Mouse (Mus musculus) ES-E14 (cell line): ENCODE measurements at regions not wholly inside any gene's neighbourhood (a gene's known extent, or its start where the extent isn't known, plus 50 kb on each side); places are given as distances from the start of the nearest gene placed in this dataset.

Experiments used
- DNase-seq: peaks from one replicate; pipeline ENCODE4 v3.0.0-alpha.2; 2013; ENCODE audit warnings: low read depth, low spot score
- H3K27ac ChIP-seq: 2 replicates; pipeline ENCODE4 v1.5.1; 2012; ENCODE audit warnings: low read depth, mild to moderate bottlenecking, low read length, moderate library complexity, mixed read lengths; ENCODE audit not compliant: poor library complexity, insufficient read depth, severe bottlenecking
- H3K36me3 ChIP-seq: 2 replicates; pipeline ENCODE4 v1.6.1; 2012; ENCODE audit warnings: mild to moderate bottlenecking, low read length, moderate library complexity, mixed read lengths; ENCODE audit not compliant: control insufficient read depth, poor library complexity, insufficient read depth, severe bottlenecking
- H3K4me1 ChIP-seq, 2 experiments: fragments of 150-350 bp in 1 of 2; sonication (generic) in 1 of 2; 2 replicates each; pipeline ENCODE4 v1.6.1; 2012; ENCODE audit warnings: low read length in 2 of 2, mild to moderate bottlenecking in 1 of 2, mixed read lengths in 1 of 2; ENCODE audit not compliant: control insufficient read depth in 2 of 2, insufficient read depth in 2 of 2, poor library complexity in 1 of 2
- H3K4me3 ChIP-seq, 2 experiments: fragments of 150-350 bp in 1 of 2; sonication (generic) in 1 of 2; 2 replicates each; pipeline ENCODE4 v1.5.1; 2012; ENCODE audit warnings: low read length in 2 of 2, low read depth in 1 of 2, mild to moderate bottlenecking in 1 of 2, mixed read lengths in 1 of 2; ENCODE audit not compliant: insufficient read depth in 1 of 2, poor library complexity in 1 of 2, severe bottlenecking in 1 of 2
- H3K9ac ChIP-seq: 2 replicates; pipeline ENCODE4 v1.6.1; 2012; ENCODE audit warnings: low read depth, mild to moderate bottlenecking, low read length, mixed read lengths; ENCODE audit not compliant: poor library complexity, insufficient read depth, severe bottlenecking
- H3K9me3 ChIP-seq: fragments of 150-350 bp; sonication (generic); 2 replicates; pipeline ENCODE4 v1.6.1; 2012; ENCODE audit warnings: low read depth, mild to moderate bottlenecking, low read length; ENCODE audit not compliant: control insufficient read depth, insufficient read depth
- CHD2 ChIP-seq: IDR thresholded peaks from 2 replicates; pipeline ENCODE4 v1.6.1; 2014; ENCODE audit warnings: mild to moderate bottlenecking, low read depth, low read length, inconsistent platforms
- HCFC1 ChIP-seq: IDR thresholded peaks from 2 replicates; pipeline ENCODE4 v1.6.1; 2012; ENCODE audit warnings: low read length, inconsistent platforms, borderline replicate concordance; ENCODE audit not compliant: insufficient read depth
- MAFK ChIP-seq: IDR thresholded peaks from 2 replicates; pipeline ENCODE4 v1.6.1; 2014; ENCODE audit warnings: mild to moderate bottlenecking, low read depth, low read length, inconsistent platforms; ENCODE audit not compliant: insufficient read depth
- ZC3H11A ChIP-seq: IDR thresholded peaks from 2 replicates; pipeline ENCODE4 v1.6.1; 2012; ENCODE audit warnings: low read depth, mild to moderate bottlenecking, inconsistent platforms, low read length, borderline replicate concordance
- ZNF384 ChIP-seq: IDR thresholded peaks from 2 replicates; pipeline ENCODE4 v1.6.1; 2012; ENCODE audit warnings: low read depth, low read length, inconsistent platforms
- in situ Hi-C, 2 experiments: fragments of 600-800 bp; cut with MboI; formaldehyde crosslinking; loops; one replicate each; pipeline ENCODE4 v1.15.1; 2025; ENCODE audit warnings: low sequenced_read_pairs in 2 of 2, inconsistent platforms in 1 of 2; ENCODE audit not compliant: unreplicated experiment in 2 of 2

DNA sequence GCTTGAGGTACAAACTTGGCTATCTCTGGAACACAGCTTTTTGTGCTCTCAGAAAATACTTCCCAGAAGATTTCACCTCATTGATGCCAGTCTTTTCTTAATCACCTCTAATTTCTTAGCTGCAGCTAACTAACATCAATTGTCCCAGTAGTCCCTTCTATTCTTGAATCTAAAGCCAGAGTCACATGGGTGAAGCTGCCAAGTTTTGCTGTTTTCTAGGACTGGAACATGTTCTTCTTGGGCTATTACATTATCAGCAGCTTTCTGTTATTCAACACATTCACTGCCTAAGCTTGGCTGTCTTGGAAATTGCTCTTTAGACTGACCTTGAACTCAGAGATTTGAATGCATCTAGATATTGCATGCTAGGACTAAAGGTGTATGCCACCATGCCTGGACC is 583.9 kb downstream of the Cetn3 start:
- no peak for DNase-seq
- Histone ChIP-seq H3K4me1 (no peaks in the 10 kb centered on the region), H3K9ac (no peak overlapping the region), H3K27ac (no peak overlapping the region), H3K9me3 (no peaks in the 10 kb centered on the region), H3K36me3 (no peaks in the 10 kb centered on the region), H3K4me3 (no peak overlapping the region)
- TF ChIP-seq ZC3H11A (no peak), CHD2 (no peak), HCFC1 (no peak), ZNF384 (no peak), MAFK (no peak)
- in situ Hi-C loops = no loop called here

DNA sequence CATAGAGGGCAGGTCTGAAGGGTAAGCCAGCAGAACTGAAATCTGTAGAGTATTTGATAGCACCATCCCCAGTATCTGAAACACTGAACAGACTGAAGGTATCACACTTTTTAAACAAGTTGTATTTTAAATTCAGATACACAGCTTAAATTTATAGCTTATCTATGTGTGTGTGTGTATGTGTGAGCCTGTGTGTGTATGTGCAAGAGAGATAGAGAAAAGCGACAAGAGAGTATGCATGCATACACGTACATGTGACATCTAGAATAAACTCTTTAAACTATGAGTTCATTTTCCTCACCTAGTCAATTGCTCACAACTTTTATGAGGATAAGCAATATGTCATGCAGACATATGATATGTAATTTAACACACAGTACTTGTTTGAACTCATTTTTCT is 588.7 kb downstream of the Cetn3 start:
- DNase-seq = no peak
- H3K27ac ChIP-seq = no peak overlapping the region
- H3K4me3 ChIP-seq = no peak overlapping the region
- TF ChIP-seq MAFK (no peak), ZC3H11A (no peak), HCFC1 (no peak), ZNF384 (no peak), CHD2 (no peak)
- in situ Hi-C loops = no loop called here
- no peak overlapping the region for H3K9ac ChIP-seq
- H3K9me3 ChIP-seq = no peaks in the 10 kb centered on the region
- no peaks in the 10 kb centered on the region for H3K36me3 ChIP-seq
- H3K4me1 ChIP-seq = no peaks in the 10 kb centered on the region

DNA sequence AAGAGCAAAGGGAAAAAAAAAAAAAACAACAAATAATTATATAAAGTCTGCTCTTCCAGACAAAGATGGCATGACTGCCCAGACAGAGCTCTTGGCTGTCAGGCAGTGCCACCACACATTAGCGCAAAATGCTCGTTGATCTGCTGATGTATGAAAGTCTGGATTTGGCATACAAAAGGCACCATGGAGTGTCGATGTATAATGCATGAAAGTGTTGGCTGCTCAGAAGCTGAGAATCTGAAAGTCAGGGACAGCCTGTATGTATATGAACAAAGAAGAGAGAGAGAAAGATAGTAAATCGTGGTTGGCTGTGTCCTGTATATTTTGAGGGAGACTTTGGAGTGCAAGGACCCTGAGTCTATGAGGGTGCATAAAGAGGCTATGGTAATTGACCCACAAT is 589.7 kb downstream of the Cetn3 start:
- Histone ChIP-seq H3K9ac (no peak overlapping the region), H3K27ac (no peak overlapping the region), H3K36me3 (no peaks in the 10 kb centered on the region), H3K9me3 (no peaks in the 10 kb centered on the region), H3K4me1 (no peaks in the 10 kb centered on the region), H3K4me3 (no peak overlapping the region)
- in situ Hi-C loops = no loop called here
- no peak for DNase-seq
- no peak for TF ChIP-seq CHD2
- no peak for TF ChIP-seq ZC3H11A
- no peak for TF ChIP-seq MAFK
- TF ChIP-seq HCFC1 = no peak
- no peak for TF ChIP-seq ZNF384

DNA sequence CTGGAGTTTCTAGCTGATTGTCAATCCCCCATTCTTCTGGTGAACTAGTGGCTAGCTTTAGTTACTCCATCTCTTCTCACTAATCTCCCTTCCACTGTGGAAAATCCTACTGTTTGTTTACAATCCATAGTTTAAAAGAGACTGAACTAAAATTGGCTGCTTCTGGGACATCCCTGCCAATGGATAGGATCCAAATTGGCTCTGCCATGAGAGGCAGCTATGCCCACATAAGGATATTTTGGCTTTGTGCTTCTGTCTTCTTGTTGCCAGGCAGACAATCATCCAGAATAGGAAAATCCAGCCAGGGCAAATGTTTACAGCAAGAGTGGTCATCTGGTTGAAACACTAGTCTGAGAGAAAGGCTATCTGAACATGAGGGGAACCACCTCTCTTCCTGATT is 610.0 kb downstream of the Cetn3 start:
- Histone ChIP-seq H3K4me1 (no peaks in the 10 kb centered on the region), H3K4me3 (no peak overlapping the region), H3K9me3 (no peaks in the 10 kb centered on the region), H3K9ac (no peak overlapping the region), H3K27ac (no peak overlapping the region), H3K36me3 (no peaks in the 10 kb centered on the region)
- in situ Hi-C loops = no loop called here
- TF ChIP-seq CHD2 (no peak), ZNF384 (no peak), MAFK (no peak)
- DNase-seq = no peak

DNA sequence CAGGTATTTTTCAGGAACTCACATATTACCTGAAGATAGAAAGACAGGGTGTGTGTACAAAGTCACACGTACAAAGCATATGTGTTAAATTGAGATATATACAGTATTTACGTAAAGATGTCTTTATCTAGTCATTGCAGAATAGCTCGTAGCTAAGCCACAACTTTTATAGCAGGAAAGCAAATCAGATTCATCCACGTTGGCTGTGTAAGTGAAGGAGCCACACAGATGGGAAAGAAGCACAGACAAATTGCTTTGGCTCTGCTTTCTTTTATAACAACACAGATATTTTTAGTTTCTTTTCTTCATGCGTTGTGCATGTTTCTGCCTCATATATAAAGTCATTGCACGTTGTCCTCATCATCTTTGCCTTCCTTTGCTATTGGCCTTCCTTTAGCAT is 610.6 kb downstream of the Cetn3 start:
- Histone ChIP-seq H3K27ac (no peak overlapping the region), H3K9ac (no peak overlapping the region), H3K36me3 (no peaks in the 10 kb centered on the region), H3K9me3 (no peaks in the 10 kb centered on the region), H3K4me3 (no peak overlapping the region), H3K4me1 (no peaks in the 10 kb centered on the region)
- in situ Hi-C loops = no loop called here
- TF ChIP-seq ZC3H11A (no peak), CHD2 (no peak), ZNF384 (no peak), MAFK (no peak), HCFC1 (no peak)
- no peak for DNase-seq
